Mouse (Mus musculus): ENCODE data around the gene 2010300C02Rik.
"Not testable (repeated sequence)": the region's sequence is repeated elsewhere in the genome, so short reads cannot be mapped to it uniquely, and the experiment has no call there.

2010300C02Rik gene

GRCm38 (mm10) chr1:37719761-37720640 is at the start of gene 2010300C02Rik:
Gene 2010300C02Rik, minus strand, starts transcription at chr1:37720085.
- no peak for DNase-seq (ENCODE audit: low spot score in 2 of 2)

DNA sequence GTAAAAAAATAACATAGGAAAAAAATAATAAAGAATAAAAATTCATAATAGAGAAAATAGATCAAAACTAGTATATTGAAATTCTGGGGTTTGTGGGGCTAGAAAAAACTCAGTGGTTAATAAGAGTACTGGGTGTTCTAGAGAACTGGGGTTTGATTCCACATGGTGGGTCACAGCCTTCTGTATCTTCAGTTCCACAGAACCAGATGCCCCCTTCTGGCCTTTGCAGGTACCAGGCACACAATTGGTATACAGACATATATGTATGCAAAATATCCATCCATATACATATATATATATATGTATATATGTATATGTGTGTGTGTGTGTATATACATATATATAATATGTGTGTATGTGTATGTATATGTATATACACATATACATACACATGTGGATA is 39.5 kb upstream of the 2010300C02Rik start:
- DNase-seq (ENCODE audit: low spot score in 2 of 2), result no peak

DNA sequence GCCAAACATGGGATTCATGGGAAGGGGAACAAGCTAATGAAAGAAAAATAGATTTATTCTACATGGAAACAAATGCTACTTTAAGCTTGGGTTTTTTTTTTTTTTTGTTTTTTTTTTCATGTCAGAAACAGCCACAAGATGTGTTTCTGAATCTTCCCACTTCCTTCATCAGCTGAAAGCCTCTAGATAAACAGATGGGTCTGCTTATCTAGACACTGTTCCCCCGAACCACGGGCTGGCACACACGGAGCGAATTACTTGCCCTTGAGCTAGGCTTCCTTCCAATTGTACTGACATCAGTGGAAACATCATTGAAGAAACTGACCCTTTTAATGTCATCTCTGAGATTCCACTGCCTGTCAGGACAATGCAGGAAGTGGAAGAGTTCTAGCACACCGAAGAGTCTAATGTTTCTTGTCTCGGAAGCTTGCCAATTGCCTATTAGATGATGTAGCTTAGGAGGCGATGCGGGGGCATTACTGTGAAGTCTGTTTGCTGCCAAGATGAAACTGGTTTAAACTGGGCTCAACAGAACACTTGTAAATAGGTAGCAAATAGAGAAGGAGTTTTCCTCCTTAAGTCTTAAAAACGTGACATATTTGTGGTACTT is 24.9 kb upstream of the 2010300C02Rik start:
- DNase-seq (ENCODE audit: low spot score in 2 of 2), result no peak

DNA sequence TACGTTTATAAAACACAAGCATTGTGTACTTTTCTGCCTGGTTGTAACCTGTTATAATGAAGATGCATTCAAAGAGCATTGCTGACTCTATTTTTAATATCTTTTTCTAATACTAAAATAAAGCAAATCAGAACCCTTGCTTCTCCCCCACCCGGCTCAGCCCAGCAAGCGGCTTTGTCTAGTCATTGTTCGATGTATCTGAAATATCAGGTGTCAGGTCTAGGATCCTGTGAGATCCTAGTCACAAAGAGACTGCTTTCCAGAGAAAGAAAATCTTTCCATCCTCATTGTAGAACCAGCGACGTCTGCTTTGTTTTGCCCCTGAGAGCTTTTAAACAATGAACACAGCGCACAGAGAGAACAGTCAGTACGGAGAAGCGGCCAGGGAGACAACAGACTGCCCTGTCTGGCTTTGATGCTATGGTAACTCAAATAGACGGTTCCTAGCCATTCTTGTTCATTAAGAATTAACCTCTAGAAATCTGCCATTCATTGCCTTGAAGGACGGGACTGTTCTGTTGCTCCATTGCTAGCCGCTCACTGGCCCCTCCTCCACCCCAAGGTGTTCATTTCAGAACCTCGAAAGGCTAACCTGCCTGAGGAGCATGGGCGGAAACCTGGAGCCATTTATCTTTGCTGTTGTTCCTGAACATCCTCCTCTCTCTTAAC is 22.9 kb upstream of the 2010300C02Rik start:
- no peak for DNase-seq (ENCODE audit: low spot score in 2 of 2)

GRCm38 (mm10) chr1:37742126-37742525 is 22.2 kb upstream of the 2010300C02Rik start:
- no peak for DNase-seq (ENCODE audit: low spot score in 2 of 2)

DNA sequence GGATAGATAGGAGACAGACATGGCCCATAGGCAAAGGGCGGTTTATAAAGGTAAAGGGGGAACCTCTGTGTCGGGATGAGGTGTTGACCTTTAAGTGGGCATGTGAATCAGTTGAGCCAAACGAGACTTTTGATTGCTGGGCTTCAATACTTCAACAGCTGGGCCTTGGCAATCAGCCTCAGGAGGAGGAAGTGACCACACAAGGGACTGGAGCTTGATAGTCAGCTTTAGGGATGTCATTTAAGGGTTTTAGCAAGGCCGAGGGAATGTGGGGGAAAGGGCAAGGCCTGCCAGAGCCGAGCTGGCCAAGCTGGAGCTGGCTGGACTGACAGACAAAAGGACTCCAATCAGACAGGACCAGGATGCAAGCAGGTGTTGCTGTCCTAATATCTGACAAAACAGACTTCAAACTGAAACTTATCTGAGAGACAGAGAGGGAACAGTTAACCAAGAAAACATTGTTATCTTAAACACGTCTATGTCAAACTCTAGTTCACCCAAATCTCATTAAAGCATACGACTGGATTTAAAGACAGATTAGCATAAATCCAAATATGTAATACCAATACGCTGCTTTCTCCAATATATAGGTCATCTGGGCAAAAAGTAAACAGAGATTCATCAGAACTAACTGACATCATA is 20.4 kb upstream of the 2010300C02Rik start:
- no peak for DNase-seq (ENCODE audit: low spot score in 2 of 2)

- no peak for DNase-seq (ENCODE audit: low spot score in 2 of 2)
Observed at GRCm38 (mm10) chr1:37738895-37739294, 19.0 kb upstream of the 2010300C02Rik start.

DNA sequence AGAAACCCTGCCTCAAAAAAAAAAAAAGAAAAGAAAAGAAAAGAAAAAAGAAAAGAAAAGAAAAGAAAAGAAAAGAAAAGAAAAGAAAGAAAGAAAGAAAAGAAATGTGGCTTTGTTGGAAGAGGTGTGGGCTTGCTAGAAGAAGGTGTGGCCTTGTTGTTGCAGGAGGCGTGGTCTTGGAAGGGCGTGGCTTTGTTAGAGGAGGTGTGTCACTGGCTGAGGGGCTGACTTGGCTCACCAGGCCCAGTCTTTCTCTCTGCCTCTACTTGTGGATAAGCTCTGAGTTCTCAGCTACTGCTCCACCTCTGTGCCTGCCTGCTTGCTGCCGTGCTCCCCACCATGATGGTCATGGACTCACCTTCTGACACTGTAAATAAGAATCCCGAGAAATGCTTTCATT is 17.2 kb upstream of the 2010300C02Rik start:
- DNase-seq (ENCODE audit: low spot score in 2 of 2), result no peak

- no peak for DNase-seq (ENCODE audit: low spot score in 2 of 2)
Observed at GRCm38 (mm10) chr1:37735932-37736331, 16.0 kb upstream of the 2010300C02Rik start.

DNA sequence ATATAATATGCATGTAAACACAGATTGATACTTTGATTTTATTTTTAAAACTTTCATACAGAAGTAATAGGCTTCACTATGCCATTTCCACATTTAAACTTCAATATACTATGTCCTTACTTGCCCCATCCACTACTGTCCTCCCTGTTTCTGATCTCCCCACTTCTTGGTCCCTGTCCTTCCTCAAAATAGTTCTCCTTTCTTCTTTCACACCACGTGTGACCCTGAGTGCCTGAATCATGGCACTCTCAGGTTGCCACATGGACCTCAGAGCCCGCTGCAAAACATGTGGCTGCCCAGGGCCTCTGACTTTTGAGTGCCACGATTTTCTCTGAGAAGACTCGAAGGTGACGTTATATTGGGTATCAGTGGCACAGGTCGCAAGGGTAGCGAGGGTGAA is 15.0 kb upstream of the 2010300C02Rik start:
- DNase-seq (ENCODE audit: low spot score in 2 of 2), result no peak

DNA sequence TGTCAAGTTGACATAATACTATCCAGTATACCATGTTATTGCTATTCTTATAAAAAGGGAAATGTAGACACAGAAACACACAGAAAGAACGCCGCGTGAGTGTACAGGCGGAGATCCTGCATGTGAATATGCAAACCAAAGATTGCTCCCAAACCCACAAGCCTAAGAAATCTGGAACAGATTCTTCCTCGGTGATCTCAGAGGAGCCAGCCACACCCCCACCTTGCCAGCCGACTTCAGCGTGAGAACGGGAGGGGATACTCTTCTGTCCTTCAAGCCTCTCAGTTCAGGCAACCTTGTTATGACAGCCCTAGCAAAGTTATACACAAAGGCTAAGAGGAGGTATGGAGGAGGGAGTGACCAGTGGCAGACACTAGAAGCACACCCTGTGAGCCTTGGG is 9.5 kb upstream of the 2010300C02Rik start:
- DNase-seq (ENCODE audit: low spot score in 2 of 2), result no peak

GRCm38 (mm10) chr1:37728053-37728452 is 8.2 kb upstream of the 2010300C02Rik start:
- no peak for DNase-seq (ENCODE audit: low spot score in 2 of 2)

GRCm38 (mm10) chr1:37727186-37727585 is 7.3 kb upstream of the 2010300C02Rik start:
- DNase-seq (ENCODE audit: low spot score in 2 of 2), result no peak

DNA sequence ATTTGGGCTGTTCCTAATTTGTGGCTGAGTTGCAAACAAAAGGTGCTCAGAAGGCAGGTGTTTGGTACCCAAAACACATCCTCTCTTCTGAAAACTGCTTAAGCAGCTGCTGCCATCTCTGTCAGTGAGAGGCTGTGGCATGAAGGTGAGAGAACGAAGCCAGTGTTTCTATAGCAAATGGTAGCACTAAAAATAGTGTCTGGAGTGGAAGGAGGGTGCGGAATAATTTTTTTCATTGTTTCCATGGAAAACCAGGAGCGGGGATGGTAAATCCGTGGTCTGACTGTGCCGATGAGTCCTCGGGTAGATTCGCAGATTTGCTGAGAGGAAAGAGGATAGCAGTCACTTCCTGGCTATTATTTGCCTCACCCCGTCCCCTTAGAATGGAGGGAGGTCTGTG is 6.5 kb upstream of the 2010300C02Rik start:
- no peak for DNase-seq (ENCODE audit: low spot score in 2 of 2)

- no peak for DNase-seq (ENCODE audit: low spot score in 2 of 2)
Observed at GRCm38 (mm10) chr1:37725880-37726279, 6.0 kb upstream of the 2010300C02Rik start.

- no peak for DNase-seq (ENCODE audit: low spot score in 2 of 2)
Observed at GRCm38 (mm10) chr1:37721092-37721491, 1.2 kb upstream of the 2010300C02Rik start.

GRCm38 (mm10) chr1:37719030-37719723 is 708 bp downstream of the 2010300C02Rik start:
- DNase-seq (ENCODE audit: low spot score in 2 of 2), result no peak

- DNase-seq (ENCODE audit: low spot score in 2 of 2), result no peak
Observed at GRCm38 (mm10) chr1:37718516-37718915, 1.4 kb downstream of the 2010300C02Rik start.

- DNase-seq (ENCODE audit: low spot score in 2 of 2), result no peak
Observed at GRCm38 (mm10) chr1:37717415-37718195, 2.3 kb downstream of the 2010300C02Rik start.

DNA sequence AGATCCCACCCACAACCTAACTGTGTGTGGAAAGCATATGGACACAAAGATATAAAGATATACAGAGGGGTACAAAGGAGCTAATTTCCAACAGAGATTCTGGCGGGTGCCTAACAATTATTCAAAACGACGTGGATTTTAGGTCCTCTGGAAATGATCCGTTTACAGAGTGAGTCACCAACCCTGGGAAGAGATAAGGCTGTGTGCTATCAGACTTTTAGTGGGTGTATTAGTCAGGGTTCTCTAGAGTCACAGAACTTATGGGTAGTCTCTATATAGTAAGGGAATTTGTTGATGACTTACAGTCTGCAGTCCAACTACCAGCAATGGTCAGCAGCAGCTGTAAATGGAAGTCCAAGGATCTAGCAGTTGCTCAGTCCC is 7.5 kb downstream of the 2010300C02Rik start:
- not testable (repeated sequence) for DNase-seq (ENCODE audit: low spot score in 2 of 2)
